Mouse (Mus musculus) C2C12 (cell line): ENCODE measurements around the gene Fbxo40.

Source experiments
- CTCF ChIP-seq: IDR thresholded peaks from one replicate; pipeline ENCODE4 v1.5.1; 2011; ENCODE audit not compliant: control insufficient read depth, insufficient read depth, insufficient read length
- MYOG ChIP-seq: IDR thresholded peaks from one replicate; pipeline ENCODE4 v1.6.1; 2011; ENCODE audit not compliant: control insufficient read depth, insufficient read length; ENCODE audit errors: extremely low read depth

- no peak for TF ChIP-seq CTCF
- TF ChIP-seq MYOG = no peak
Observed at GRCm38 (mm10) chr16:36921980-36922379, 68.3 kb downstream of the Fbxo40 start.
